Comparison of ENCODE assay signal across 9 mouse cellular contexts in the genomic region with DNA sequence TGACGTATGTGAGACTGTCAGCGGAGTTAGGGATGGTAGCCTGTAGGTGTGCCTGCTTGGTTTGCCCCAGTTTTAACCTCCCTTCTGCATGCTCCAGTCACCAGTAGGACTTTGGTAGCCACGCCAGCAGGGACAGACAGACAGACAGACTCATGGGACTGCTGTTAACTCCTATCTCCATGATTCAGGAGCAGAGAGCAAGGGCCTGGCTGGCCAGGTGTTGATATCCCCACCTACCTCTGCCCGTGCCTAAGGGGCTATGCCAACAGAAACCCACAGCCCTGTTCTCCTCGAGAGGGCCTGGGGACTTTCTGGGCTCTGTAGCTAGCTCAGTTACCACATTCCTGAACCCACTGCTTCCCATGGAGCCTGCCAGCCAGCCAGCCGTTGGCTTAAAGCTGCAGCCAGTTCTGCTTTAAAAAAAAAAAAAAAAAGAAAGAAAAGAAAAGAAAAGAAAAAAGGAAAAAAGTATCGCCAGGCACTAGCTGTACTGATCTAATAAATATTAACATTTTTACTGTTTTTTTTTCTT. TPM values are rescaled to one million over a fixed set of nuclear protein-coding genes. Genes with fewer than 3 reads are reported as not detected.
DNase-seq lines count a peak whose midpoint lies in the region; ATAC-seq and TF ChIP-seq lines count a peak whose summit lies in the region.
"Had no signal": no experiment of that assay in that cellular context is flagged by ENCODE, and none has a peak within 500 bp of the region (broad histone marks: within the 10 kb centered on the region; RNA-seq: fewer than 3 reads in every experiment).

No protein-coding gene starts in this region.

- peak overlapping the region; percentile 45 for H3K4me3 ChIP-seq in gastrocnemius, adult 2 months
- H3K4me3 ChIP-seq in testis, adult 2 months (ENCODE audit: control insufficient read depth, low read depth, low read length): no peak overlapping the region
- no peak overlapping the region for H3K4me3 ChIP-seq in liver, embryonic 11.5 days (ENCODE audit: low read depth, low read length)

- no peak for DNase-seq in gastrocnemius, adult 2 months
- no peak for DNase-seq in gastrocnemius, postnatal 14 days
- DNase-seq in testis, postnatal 10 days (ENCODE audit: low spot score): no peak
- DNase-seq in liver, embryonic 11.5 days (ENCODE audit: low spot score): no peak
- no peak for DNase-seq in adrenal gland, postnatal 25 days
- DNase-seq: adrenal gland, adult 8-10 months had no signal

- no peaks in the 10 kb centered on the region for H3K9me3 ChIP-seq in liver, embryonic 11.5 days (ENCODE audit: control insufficient read depth, low read length)

- H3K27me3 ChIP-seq in testis, adult 2 months (ENCODE audit: control insufficient read depth, insufficient read depth, low read length): no peaks in the 10 kb centered on the region
- H3K27me3 ChIP-seq in liver, embryonic 11.5 days (replicated peaks; ENCODE audit: control insufficient read depth, insufficient read depth, low read length): no peaks in the 10 kb centered on the region; the same call in 1 of the 2 replicates

- H3K27ac ChIP-seq in gastrocnemius, adult 2 months: peak overlapping the region; percentile 87
- peak overlapping the region; percentile 29 for H3K27ac ChIP-seq in testis, adult 2 months (ENCODE audit: control insufficient read depth, insufficient read depth, low read depth, low read length)
- H3K27ac ChIP-seq in liver, embryonic 11.5 days (ENCODE audit: low read depth, low read length): peak overlapping the region; percentile 66; the same call in 1 of the 2 replicates

- no peaks in the 10 kb centered on the region for H3K36me3 ChIP-seq in testis, adult 2 months (ENCODE audit: control insufficient read depth, insufficient read depth, low read length)
- no peaks in the 10 kb centered on the region for H3K36me3 ChIP-seq in liver, embryonic 11.5 days (ENCODE audit: control insufficient read depth, insufficient read depth, low read length)

- no peak for TF ChIP-seq POLR2A in testis, adult 2 months (IDR thresholded peaks at IDR 0.05; ENCODE audit: control insufficient read depth, low read depth, low read length)

- WGBS in liver, embryonic 11.5 days: 35% methylated on average over 7 of the region's 7 CpGs

- intact Hi-C loops in gastrocnemius, adult 2 months (cut with DNase I): no loop called here
- intact Hi-C loops in gastrocnemius, postnatal 14 days (cut with DNase I; ENCODE audit: low total_unique reads): no loop called here

- peaks cover 5% of the 10 kb centered on the region for H3K4me1 ChIP-seq in testis, adult 2 months (ENCODE audit: control insufficient read depth, insufficient read depth, low read length)
- H3K4me1 ChIP-seq in liver, embryonic 11.5 days (replicated peaks; ENCODE audit: control insufficient read depth, insufficient read depth, low read length): peaks cover 38% of the 10 kb centered on the region

- peak overlapping the region; percentile 20; the same call in 1 of the 2 replicates for H3K4me2 ChIP-seq in liver, embryonic 11.5 days

- ATAC-seq in liver, embryonic 11.5 days (replicated peaks; ENCODE audit: low FRiP score): no peak
- no peak for ATAC-seq in frontal cortex, adult (ENCODE audit: low TSS enrichment)
- no peak for ATAC-seq in megakaryocyte-erythroid progenitor cell, adult 5-6 weeks (replicated peaks; ENCODE audit: low FRiP score, low TSS enrichment, poor library complexity, severe bottlenecking)

- TF ChIP-seq CTCF in gastrocnemius, adult 2 months (IDR thresholded peaks at IDR 0.05): no peak
- TF ChIP-seq CTCF in testis, adult 2 months (IDR thresholded peaks at IDR 0.05; ENCODE audit: control insufficient read depth, insufficient read depth, insufficient replicate concordance, low read depth, low read length): no peak

- no peak overlapping the region for H3K9ac ChIP-seq in liver, embryonic 11.5 days (ENCODE audit: low read depth, low read length)

RNA-seq across cellular contexts. Expression of gene Mxra7, which starts 12.9 kb away (rescaled TPM):
- total RNA-seq in gastrocnemius, adult 2 months (2021): 10 to 100 TPM in 1 of 2 experiments, 1 to 10 TPM in 1; 6.7 to 12.7 TPM
- total RNA-seq in gastrocnemius, postnatal 14 days (2021): 10 to 100 TPM; 23.1 to 29.6 TPM
- 8.2 and 8.9 TPM in 2 replicates for polyA plus RNA-seq in testis, adult 2 months (2012; rRNA removed)
- 8.4 and 9.3 TPM in 2 replicates for polyA plus RNA-seq in liver, embryonic 11.5 days (2014; fragmentation: Nextera tagmentation; extraction: Ambion mirVana)
- not detected in 2 replicates for total RNA-seq in megakaryocyte-erythroid progenitor cell, adult 5-6 weeks (2014; fragmentation: Nextera tagmentation)
- total RNA-seq in megakaryocyte-erythroid progenitor cell, adult 5-6 weeks (2017): 0.61 TPM in 1 of 2 replicates, not detected in the other
- 26.0 and 44.7 TPM in 2 replicates for total RNA-seq in adrenal gland, postnatal 25 days (2021)

RNA-seq across cellular contexts. Expression of gene Mettl23, which starts 28.1 kb away (rescaled TPM):
- 10 to 100 TPM; 35.4 to 42.9 TPM for total RNA-seq in gastrocnemius, adult 2 months (2021)
- 10 to 100 TPM; 24.1 to 24.7 TPM for total RNA-seq in gastrocnemius, postnatal 14 days (2021)
- polyA plus RNA-seq in testis, adult 2 months (2012; rRNA removed): 45.5 and 61.4 TPM in 2 replicates
- polyA plus RNA-seq in liver, embryonic 11.5 days (2014; fragmentation: Nextera tagmentation; extraction: Ambion mirVana): 65.1 and 73.9 TPM in 2 replicates
- total RNA-seq in megakaryocyte-erythroid progenitor cell, adult 5-6 weeks (2014; fragmentation: Nextera tagmentation): 53.6 and 58.8 TPM in 2 replicates
- 47.2 and 48.2 TPM in 2 replicates for total RNA-seq in megakaryocyte-erythroid progenitor cell, adult 5-6 weeks (2017)
- total RNA-seq in adrenal gland, postnatal 25 days (2021): 21.7 and 29.6 TPM in 2 replicates

RNA-seq across cellular contexts. Expression of gene Jmjd6, which starts 28.3 kb away (rescaled TPM):
- 10 to 100 TPM; 21.7 to 30.4 TPM for total RNA-seq in gastrocnemius, adult 2 months (2021)
- total RNA-seq in gastrocnemius, postnatal 14 days (2021): 10 to 100 TPM; 19.5 to 21.4 TPM
- polyA plus RNA-seq in testis, adult 2 months (2012; rRNA removed): 66.5 and 71.1 TPM in 2 replicates
- 93.1 and 102 TPM in 2 replicates for polyA plus RNA-seq in liver, embryonic 11.5 days (2014; fragmentation: Nextera tagmentation; extraction: Ambion mirVana)
- total RNA-seq in megakaryocyte-erythroid progenitor cell, adult 5-6 weeks (2014; fragmentation: Nextera tagmentation): 50.7 and 56.7 TPM in 2 replicates
- 43.5 and 49.5 TPM in 2 replicates for total RNA-seq in megakaryocyte-erythroid progenitor cell, adult 5-6 weeks (2017)
- total RNA-seq in adrenal gland, postnatal 25 days (2021): 28.4 and 38.5 TPM in 2 replicates

RNA-seq across cellular contexts. Expression of gene Mfsd11, which starts 37.3 kb away (rescaled TPM):
- total RNA-seq in gastrocnemius, adult 2 months (2021): 10 to 100 TPM; 21.5 to 23.9 TPM
- total RNA-seq in gastrocnemius, postnatal 14 days (2021): 10 to 100 TPM; 22.3 to 27.2 TPM
- 105 and 109 TPM in 2 replicates for polyA plus RNA-seq in testis, adult 2 months (2012; rRNA removed)
- polyA plus RNA-seq in liver, embryonic 11.5 days (2014; fragmentation: Nextera tagmentation; extraction: Ambion mirVana): 21.4 and 23.9 TPM in 2 replicates
- total RNA-seq in megakaryocyte-erythroid progenitor cell, adult 5-6 weeks (2014; fragmentation: Nextera tagmentation): 17.2 and 21.1 TPM in 2 replicates
- 7.2 and 20.1 TPM in 2 replicates for total RNA-seq in megakaryocyte-erythroid progenitor cell, adult 5-6 weeks (2017)
- 39.6 and 41.7 TPM in 2 replicates for total RNA-seq in adrenal gland, postnatal 25 days (2021)

RNA-seq across cellular contexts. Expression of gene Srsf2, which starts 37.9 kb away (rescaled TPM):
- 10 to 100 TPM; 81.8 to 84.8 TPM for total RNA-seq in gastrocnemius, adult 2 months (2021)
- 10 to 100 TPM; 73.0 to 80.9 TPM for total RNA-seq in gastrocnemius, postnatal 14 days (2021)
- 156 and 182 TPM in 2 replicates for polyA plus RNA-seq in testis, adult 2 months (2012; rRNA removed)
- 931 and 939 TPM in 2 replicates for polyA plus RNA-seq in liver, embryonic 11.5 days (2014; fragmentation: Nextera tagmentation; extraction: Ambion mirVana)
- total RNA-seq in megakaryocyte-erythroid progenitor cell, adult 5-6 weeks (2014; fragmentation: Nextera tagmentation): 740 and 930 TPM in 2 replicates
- 646 and 663 TPM in 2 replicates for total RNA-seq in megakaryocyte-erythroid progenitor cell, adult 5-6 weeks (2017)
- total RNA-seq in adrenal gland, postnatal 25 days (2021): 254 and 258 TPM in 2 replicates

Comparison
In these comparisons a context has a peak if more than half of its experiments do, and no peak if none do; other contexts are left out.
1. H3K27ac ChIP-seq: peak in every context shown above with its lines; median percentile 87 in gastrocnemius, adult 2 months; 66 in liver, embryonic 11.5 days; 29 in testis, adult 2 months.
2. RNA of gene Mxra7, which starts 12.9 kb away (total RNA-seq): 26.0 to 44.7 TPM in adrenal gland, postnatal 25 days, 23.1 to 29.6 TPM in gastrocnemius, postnatal 14 days and 6.7 to 12.7 TPM in gastrocnemius, adult 2 months; 0.61 TPM in megakaryocyte-erythroid progenitor cell, adult 5-6 weeks; every median in the first group is over 4 times any median in the second.